Mouse (Mus musculus) right cerebral cortex, adult 2 months (tissue): Measurements from ENCODE around the gene Ric1.
"Not testable (repeated sequence)": the region's sequence is repeated elsewhere in the genome, so short reads cannot be mapped to it uniquely, and the experiment has no call there.

Source experiments
- DNase-seq, 2 experiments: peaks; one replicate each; pipeline ENCODE4 v3.0.0; 2021 to 2022; ENCODE audit warnings: low spot score in 2 of 2

Ric1 gene

GRCm38 (mm10) chr19:29497874-29498273 is 24.2 kb upstream of the Ric1 start:
- DNase-seq: no peak

GRCm38 (mm10) chr19:29498842-29499456 is 23.1 kb upstream of the Ric1 start:
- no peak for DNase-seq

- DNase-seq: no peak
Observed at GRCm38 (mm10) chr19:29500333-29500732, 21.7 kb upstream of the Ric1 start.

- no peak for DNase-seq
Observed at GRCm38 (mm10) chr19:29501106-29501505, 21.0 kb upstream of the Ric1 start.

GRCm38 (mm10) chr19:29501507-29501906 is 20.6 kb upstream of the Ric1 start:
- peak; percentile 83 to 88 for DNase-seq

- no peak for DNase-seq
Observed at GRCm38 (mm10) chr19:29504131-29504530, 18.0 kb upstream of the Ric1 start.

- no peak for DNase-seq
Observed at GRCm38 (mm10) chr19:29505617-29506016, 16.5 kb upstream of the Ric1 start.

GRCm38 (mm10) chr19:29508208-29508607 is 13.9 kb upstream of the Ric1 start:
- no peak for DNase-seq

- DNase-seq: no peak
Observed at GRCm38 (mm10) chr19:29509857-29510256, 12.2 kb upstream of the Ric1 start.

- no peak for DNase-seq
Observed at GRCm38 (mm10) chr19:29511826-29512225, 10.3 kb upstream of the Ric1 start.

- DNase-seq: no peak
Observed at GRCm38 (mm10) chr19:29513111-29513766, 8.8 kb upstream of the Ric1 start.

GRCm38 (mm10) chr19:29514130-29514529 is 8.0 kb upstream of the Ric1 start:
- no peak for DNase-seq

GRCm38 (mm10) chr19:29515386-29515785 is 6.7 kb upstream of the Ric1 start:
- no peak for DNase-seq

- no peak for DNase-seq
Observed at GRCm38 (mm10) chr19:29515991-29516390, 6.1 kb upstream of the Ric1 start.

- no peak for DNase-seq
Observed at GRCm38 (mm10) chr19:29518409-29518808, 3.7 kb upstream of the Ric1 start.

- no peak for DNase-seq
Observed at GRCm38 (mm10) chr19:29518922-29519321, 3.2 kb upstream of the Ric1 start.

- no peak for DNase-seq
Observed at GRCm38 (mm10) chr19:29520996-29521560, 1.0 kb upstream of the Ric1 start.

GRCm38 (mm10) chr19:29522445-29523229 is 555 bp downstream of the Ric1 start:
- peak; percentile 32 to 37 for DNase-seq

- DNase-seq: no peak
Observed at GRCm38 (mm10) chr19:29523230-29523582, 1.1 kb downstream of the Ric1 start.

GRCm38 (mm10) chr19:29523701-29524100 is 1.6 kb downstream of the Ric1 start:
- no peak for DNase-seq

- DNase-seq: peak in 1 of 2 experiments; percentile 32
Observed at GRCm38 (mm10) chr19:29524614-29525013, 2.5 kb downstream of the Ric1 start.

GRCm38 (mm10) chr19:29525588-29525987 is 3.5 kb downstream of the Ric1 start:
- DNase-seq: not testable (repeated sequence)

GRCm38 (mm10) chr19:29526837-29527236 is 4.8 kb downstream of the Ric1 start:
- no peak for DNase-seq
